Mouse (Mus musculus) embryonic fibroblast, embryonic 13.5 days (primary cell): ENCODE results near the gene Maats1.

ENCODE experiments used
- CTCF ChIP-seq: IDR thresholded peaks from 2 replicates; pipeline ENCODE4 v1.5.1; 2011; ENCODE audit warnings: mild to moderate bottlenecking, control low read depth, low read length, moderate library complexity, borderline replicate concordance; ENCODE audit not compliant: insufficient read depth
- POLR2A ChIP-seq: IDR thresholded peaks from 2 replicates; pipeline ENCODE4 v1.6.1; 2011; ENCODE audit warnings: low read depth, mild to moderate bottlenecking, control low read depth, low read length, moderate library complexity

- TF ChIP-seq CTCF (no peak), POLR2A (no peak)
Observed at GRCm38 (mm10) chr16:38370633-38371374, 28.9 kb upstream of the Maats1 start.
